Mouse (Mus musculus): Measurements from ENCODE around the gene Fiz1.
A peak's percentile ranks its signal among the peaks of the same experiment; 100 is the strongest.

Gene Fiz1

DNA sequence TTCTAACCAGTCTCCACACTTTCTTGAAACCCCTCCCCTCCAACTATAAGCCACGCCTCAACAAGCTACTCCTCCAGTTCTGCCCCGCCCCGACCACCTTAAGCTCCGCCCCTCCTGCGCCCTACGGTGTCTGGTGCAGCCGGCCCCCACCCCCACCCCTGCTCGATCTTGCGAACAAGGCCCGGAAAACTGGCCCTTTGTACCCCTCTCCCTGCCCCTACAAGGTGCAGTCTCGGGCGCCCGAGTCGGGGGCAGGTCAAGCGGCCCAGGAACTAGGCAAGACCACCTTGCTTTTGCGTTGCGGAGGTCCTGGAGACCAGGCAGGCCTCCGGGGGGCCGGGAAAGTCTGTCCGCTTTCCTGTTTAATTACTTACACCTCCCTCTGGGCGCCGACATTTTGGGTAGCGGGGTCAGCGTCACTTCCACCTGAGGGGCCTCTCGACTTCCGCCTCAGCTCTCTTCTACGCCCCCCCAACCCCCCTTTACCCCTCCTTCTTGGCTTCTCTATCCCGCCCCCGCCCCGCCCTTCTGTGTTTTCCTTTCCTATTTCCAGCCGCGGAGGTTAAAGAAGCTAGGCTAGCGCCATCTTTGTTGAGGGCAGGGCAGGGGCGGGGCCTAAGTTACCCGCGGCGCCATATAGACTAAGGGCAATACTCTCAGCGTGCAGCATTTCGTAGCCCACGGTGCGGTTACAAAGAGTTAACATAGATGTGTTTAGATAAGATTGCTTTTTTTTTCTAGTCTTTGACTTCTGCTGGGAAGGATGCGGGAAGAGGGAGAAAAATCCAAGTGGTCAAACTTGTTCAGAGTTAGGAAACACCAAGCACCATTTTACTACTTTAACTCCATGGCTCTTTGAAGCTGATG, at the start of gene Fiz1, which contains the start of gene Zfp524:
Fiz1 (minus strand) TSS at position 447 of the 867 bp plus-strand sequence.
Zfp524 (plus strand) TSS at position 165 of the 867 bp plus-strand sequence.
- ATAC-seq (ENCODE audit: low TSS enrichment) = peak; percentile 62

DNA sequence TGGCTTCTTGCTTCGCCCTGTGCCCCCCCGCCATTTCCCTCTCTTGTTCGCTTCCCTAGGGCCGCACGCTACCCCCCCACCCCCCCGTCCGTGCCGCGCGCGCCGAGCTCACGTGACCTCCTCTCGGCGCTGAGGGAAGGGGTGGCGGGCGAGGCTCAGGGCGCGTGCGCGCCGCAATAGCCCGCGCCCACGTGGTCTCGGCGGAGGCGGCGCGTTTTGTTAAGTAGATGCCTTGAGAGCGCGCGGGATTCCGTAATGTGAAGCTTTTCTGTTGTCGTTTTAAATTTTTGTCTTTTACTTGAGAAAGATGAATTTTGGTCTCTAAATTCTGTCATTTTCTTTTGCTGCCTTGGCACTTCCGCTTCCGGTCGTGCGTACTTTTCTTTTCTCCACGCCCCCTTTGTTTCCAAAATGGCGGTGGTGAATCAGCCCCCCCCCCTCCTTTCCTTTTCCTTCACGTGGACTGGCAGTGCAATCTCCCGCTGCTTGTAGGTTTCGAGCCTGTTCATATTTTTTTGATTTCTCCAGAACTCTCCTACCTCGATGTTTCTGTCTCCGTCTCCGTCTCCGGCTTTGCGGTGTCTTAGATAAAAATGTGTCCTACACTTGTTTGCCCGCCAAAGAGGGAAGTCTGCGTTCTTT, 48.0 kb upstream of the Fiz1 start:
- peak; percentile 9; the same call in 1 of the 2 replicates for ATAC-seq (ENCODE audit: low TSS enrichment)

DNA sequence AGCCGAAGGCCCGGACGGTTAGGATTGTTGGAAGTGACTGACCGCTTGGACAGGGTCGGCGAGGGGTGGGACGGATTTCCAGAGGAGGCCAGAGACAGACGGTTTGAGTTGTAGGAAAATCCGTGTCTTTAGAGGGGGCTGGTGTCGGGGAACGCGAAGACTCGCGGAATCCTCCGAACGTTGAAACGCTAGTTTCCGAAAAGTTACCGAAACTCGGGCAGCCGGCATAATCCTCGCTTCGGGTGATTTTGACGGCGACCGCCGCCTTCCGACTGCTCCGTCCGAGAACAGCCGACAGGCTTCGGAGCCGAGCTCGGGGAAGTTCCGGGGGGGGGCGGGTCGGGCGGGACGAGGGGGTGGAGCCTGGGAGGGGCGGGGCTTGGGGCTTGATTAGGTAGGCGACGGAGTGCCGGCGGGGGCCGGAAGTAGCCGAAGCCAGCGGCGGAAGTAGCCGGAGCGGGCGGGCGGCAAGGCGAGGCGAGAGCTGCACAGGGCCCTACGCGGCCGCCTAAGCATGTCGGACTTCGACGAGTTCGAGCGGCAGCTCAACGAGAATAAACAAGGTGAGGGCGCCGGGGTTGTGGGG, 47.4 kb upstream of the Fiz1 start, which contains the start of gene U2af2:
U2af2 (plus strand) TSS at position 370 of the 586 bp plus-strand sequence.
- peak; percentile 40 for ATAC-seq (ENCODE audit: low TSS enrichment)

DNA sequence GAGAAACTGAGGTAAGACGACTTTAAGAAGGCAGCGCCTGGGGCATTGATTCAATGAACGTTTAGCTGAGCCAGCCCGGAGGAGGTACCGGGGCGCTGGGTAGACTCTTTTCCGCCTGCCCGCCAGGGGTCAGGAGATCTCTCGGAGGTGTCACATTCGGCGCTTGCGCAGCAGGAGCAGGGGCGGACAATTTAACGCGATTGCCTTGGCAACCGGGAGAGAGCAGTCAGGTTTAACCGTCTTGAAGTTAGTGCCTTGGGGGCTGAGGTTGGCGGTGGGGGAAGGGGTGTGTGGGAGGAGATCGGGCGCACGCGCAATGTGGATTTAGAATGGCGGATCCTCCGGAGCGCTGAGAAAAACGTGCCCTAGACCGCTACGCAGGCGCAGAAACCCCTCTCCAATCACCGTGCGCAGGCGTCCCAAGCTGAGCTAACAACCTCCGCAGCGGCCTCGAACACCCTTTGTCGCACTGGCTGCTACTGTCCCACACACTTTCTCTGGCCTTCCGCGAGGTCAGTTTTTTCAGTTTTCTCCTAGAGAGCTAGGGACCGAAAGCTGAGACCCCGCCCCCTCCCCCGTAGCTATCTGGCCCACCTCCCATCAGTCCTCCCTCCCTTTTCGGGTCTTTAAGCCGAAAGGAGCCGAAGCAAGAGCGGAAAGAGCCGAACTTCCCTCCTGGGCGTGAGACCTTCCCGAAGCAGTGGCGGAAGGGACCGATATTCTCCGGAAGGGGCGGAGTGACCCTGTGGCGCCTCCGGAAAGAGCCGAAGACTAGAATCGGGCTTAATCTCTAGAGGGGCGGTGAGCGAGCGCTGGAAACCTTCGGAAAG, 46.7 kb upstream of the Fiz1 start:
- peak; percentile 69 for ATAC-seq (ENCODE audit: low TSS enrichment)

DNA sequence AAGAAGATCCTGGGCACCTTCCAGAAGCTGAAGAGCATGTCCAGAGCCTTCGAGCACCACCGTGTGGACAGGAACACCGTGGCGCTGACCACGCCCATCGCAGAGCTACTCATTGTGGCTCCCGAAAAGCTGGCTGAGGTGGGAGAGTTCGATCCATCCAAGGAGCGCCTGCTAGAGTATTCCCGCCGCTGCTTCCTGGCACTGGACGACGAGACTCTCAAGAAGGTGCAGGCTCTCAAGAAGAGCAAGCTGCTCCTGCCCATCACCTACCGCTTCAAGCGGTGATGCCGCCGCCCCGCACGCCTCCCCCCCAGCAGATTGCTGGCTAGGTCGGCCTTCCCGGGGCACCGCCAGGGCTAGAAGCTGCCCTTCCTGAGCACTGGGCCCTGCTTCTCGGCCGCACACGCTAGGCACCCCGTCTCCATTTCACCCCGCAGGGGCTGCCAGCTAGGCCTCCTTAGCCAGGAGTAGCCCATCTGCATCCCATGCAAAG, 45.8 kb upstream of the Fiz1 start:
- ATAC-seq (ENCODE audit: low TSS enrichment) = peak; percentile 19; the same call in 1 of the 2 replicates

DNA sequence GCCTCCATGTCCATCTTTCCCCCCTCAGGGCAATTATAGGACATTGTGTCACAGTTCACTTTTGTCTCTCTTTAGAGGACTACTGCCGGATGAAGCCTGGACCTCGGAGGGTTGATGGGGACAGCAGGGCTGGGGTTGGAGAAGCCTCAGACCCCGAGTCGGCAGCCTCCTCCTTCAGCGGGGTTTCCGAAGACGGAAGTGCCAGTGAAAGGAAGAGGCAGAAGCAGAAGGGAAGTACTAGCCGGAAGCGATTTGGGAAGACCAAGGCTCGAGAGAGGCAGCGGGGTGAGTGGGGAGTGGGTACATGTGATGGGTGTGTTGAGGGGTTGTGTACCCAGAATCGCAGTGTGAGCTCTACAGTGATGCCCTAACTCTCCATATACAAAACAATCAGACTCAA, 44.9 kb upstream of the Fiz1 start:
- no peak for ATAC-seq (ENCODE audit: low TSS enrichment)

DNA sequence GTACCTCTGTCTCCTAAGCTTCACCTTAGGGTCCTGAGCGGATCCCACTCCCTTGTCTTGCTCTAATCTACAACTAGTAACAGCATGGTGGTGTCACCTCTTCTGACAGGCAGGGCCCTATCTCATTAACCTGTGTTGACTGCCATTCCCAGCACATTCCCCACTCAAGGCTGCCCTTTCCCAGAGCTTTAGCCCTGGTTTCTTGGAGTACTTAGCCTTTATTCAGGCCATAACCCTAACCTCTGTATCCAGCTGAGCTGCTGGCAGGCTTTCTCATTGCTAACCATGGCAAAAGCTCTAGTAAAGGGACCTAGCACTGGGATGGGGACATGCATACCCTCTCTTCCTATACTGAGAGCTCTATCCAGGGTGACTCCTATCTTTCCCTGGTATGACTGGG, 44.1 kb upstream of the Fiz1 start:
- no peak for ATAC-seq (ENCODE audit: low TSS enrichment)

DNA sequence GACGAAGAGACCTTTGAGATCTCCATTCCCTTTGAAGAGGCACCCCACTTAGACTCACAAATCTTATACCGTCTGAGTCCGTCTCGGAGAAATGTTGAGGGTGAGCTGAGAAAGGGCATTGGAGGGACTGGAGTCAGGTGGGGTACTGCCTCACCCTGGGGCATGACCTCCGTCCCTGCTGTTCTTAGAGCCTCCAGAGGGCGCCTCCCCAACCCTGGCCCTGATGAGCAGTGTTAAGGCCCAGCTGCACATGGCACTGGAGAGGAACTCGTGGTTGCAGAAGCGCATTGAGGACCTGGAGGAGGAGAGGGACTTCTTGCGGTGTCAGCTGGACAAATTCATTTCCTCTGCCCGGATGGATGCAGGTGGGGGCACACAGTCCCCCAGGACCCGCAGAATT, 43.3 kb upstream of the Fiz1 start:
- ATAC-seq (ENCODE audit: low TSS enrichment) = no peak

DNA sequence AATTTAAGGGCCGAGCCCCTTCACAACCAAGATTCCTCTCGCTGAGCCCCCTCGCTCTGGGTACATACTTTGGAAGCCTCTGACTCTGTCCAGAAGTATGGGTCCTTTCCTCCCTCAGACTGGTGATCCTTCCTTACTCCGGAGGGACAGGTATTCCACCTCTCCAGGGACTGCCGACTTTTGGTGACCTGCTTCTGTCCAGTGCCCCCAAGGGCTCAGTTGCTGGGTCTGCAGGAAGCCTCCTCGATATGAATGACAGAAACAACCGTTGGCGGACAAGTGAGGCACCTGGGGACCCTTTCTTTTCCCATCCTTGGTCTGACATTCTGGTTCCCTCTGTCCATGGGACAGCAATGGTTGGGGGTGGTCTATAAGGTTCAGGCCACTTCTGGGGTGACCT, 42.9 kb upstream of the Fiz1 start:
- ATAC-seq (ENCODE audit: low TSS enrichment) = no peak

DNA sequence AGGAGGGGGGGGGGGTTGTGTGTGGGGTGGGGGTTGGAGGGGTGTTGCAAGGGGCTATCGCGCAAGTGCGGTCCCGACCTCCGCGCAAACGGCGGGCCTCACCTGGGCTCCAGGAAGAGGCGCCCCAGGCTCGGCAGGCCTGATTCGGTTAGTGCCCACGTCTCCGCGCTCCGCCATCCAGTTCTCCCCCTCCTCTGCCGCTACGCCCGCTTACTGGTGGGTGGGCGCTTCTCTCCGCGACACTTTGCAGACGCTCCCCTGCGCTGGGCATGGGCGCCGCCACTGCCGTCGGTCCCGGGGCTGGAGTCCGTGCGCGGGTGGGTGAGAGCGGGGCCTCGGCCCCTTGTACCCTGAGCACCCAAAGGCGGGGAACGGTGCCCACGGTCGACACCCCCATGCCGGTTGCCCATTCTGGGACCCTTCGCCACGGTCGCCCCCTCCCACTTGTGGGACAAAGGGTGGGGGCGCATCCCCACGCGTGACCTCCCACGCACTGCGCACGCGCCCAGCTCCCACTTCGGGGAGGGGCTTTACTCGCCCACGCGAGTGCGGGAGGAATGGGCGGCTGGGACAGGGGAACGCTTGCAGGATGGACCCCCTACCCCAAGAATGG, 42.3 kb upstream of the Fiz1 start:
- ATAC-seq (ENCODE audit: low TSS enrichment) = no peak

DNA sequence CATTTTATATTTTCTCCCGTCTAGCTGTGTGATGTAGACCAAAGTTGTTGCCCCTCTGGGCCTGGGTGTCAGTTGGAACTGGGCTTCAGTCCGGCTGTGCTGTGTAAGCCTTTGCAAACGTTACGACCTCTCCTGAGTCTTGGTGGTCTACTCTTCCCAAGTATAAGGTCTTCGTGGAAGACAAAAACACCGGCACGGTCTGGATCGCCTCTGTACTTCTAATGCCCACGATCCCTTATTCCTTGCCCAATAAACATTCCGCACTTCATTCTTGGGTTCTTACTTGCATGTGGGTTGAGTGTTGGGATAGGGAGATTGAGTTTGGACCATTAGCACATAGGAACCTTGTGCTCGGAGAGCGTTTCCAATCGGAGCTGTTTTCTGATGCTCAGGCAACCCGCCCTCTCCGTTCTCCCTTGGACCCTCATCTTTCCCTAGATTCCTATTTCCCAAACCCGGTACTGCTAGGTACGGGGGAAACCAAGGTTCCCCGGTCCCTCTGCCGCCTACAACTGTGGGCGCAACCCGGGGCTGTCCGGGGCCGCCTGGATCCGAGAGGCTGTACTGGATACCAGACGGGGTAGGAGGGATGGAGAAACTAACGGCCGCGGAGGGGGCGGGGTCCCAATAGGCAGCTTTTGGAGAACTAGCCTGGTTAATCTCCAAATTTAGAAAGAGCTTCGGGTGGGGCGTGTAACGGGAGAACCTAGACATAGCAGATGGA, 39.1 kb upstream of the Fiz1 start:
- no peak for ATAC-seq (ENCODE audit: low TSS enrichment)

DNA sequence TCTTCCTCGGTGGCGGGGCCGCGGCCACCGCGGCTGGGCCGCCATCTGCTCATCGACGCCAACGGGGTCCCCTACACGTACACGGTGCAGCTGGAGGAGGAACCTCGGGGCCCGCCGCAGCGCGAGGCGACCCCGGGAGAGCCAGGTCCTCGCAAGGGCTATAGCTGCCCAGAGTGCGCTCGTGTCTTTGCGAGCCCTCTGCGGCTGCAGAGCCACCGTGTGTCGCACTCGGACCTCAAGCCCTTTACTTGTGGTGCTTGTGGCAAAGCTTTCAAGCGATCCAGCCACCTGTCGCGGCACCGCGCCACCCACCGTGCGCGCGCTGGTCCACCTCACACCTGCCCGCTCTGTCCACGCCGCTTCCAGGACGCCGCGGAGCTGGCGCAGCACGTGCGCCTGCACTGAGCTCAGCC, 38.4 kb upstream of the Fiz1 start:
- no peak for ATAC-seq (ENCODE audit: low TSS enrichment)

DNA sequence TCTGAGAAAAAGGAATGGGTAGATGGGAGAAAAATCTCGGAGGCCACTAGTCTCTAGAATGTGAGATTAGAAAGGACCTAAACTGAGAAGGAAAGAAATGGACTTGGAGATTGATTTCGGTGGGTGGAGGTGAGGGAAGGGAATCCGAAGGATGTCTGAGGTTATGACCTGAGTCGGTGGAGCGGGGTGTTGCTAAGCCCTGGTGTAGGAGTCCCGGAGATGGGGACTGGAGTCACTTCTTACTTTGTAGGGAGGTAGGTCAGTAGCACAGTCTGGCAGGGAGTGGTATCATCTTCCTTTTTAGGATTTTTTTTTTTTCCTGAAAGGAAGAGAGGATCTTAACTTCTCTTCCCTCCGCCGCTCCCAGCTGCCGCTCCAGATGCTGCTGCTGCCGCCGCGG, 37.9 kb upstream of the Fiz1 start:
- no peak for ATAC-seq (ENCODE audit: low TSS enrichment)

DNA sequence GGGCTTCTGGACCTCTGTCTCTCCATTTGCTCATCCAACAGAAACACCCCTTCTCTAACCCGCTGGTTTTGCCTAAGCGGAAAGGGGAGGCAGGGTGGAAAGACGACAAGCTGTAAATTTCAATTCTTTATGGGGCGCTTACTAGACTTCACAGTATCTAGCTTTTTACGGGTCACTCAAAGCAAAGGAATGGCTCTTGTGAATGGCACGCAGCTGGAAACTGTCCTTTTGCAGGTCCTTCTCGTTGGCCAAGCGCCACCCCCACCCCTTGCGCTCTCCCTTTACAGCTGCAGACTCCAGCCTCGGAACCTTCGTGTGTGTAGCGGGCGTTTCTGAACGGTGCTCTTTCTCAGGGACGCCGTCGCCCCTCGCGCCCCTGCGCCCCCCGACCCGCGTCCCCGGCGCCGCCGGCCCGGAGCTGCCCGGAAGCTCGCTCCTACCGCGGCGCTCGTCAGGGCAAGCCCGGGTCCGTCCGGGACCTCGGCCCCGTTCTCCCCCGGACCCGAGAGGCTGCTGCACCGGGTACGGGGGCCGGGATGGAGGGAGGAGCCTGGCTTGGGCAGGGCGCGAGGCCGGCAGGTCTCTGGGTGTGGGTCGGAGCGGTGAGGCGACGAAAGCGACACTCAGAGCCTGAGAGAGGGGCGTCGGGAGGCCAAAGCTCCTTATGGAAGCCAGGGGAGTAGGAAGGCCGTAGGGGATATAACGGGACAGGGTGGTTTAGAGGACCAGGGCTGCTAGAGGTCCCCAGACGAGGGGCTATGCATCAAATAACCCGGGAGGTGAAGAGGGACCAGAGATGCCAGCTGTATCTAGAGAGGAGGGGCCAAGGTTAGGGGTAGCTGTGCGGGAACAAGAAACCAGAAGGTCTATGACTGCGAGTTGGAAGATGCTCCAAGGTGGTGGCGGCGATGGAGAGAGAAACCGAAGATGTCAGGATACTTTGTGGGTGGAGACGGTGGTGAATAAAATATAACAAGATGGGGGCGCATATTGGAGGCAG, 37.0 kb upstream of the Fiz1 start, which contains the start of gene Zfp580:
Zfp580 (plus strand) TSS at position 346 of the 1,000 bp plus-strand sequence.
- ATAC-seq (ENCODE audit: low TSS enrichment) = peak; percentile 60

DNA sequence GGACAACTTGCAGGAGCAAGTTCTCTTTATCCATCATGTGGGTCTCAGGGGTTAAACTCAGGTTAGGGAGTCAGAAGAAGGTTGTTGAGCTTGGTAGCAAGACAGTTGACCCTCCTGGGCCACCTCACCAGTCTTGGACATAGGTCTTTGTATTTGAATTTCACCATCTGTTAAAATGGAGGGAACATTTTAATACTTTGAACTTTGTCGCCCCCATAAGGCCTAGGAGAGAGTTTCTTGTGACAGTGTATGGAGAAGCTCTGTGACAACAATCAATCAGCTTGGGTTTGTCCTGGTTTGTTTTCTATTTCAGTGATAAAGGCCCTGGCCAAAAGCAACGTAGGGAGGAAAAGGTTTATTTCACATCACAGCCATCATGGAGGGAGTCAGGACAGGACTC, 32.8 kb upstream of the Fiz1 start:
- ATAC-seq (ENCODE audit: low TSS enrichment) = no peak

DNA sequence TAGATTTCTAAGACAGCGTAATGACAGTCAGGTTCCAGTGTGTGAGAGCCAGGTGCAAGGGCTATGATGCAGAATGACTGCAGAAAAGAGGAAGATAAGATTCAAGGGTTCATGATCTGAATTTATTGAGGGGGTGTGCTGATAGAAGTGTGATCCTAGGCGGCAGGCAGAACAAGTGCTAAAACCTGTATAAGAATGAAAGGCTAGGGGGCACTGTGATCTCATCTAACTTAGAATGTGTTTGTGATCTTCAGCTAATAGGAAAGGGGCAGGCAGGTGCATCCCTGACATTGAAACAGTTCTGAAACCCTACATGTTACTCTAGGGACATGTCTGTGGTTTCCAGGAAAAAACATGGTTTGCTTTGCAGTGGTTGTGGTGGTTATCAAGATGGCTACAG, 31.6 kb upstream of the Fiz1 start:
- ATAC-seq (ENCODE audit: low TSS enrichment) = no peak

DNA sequence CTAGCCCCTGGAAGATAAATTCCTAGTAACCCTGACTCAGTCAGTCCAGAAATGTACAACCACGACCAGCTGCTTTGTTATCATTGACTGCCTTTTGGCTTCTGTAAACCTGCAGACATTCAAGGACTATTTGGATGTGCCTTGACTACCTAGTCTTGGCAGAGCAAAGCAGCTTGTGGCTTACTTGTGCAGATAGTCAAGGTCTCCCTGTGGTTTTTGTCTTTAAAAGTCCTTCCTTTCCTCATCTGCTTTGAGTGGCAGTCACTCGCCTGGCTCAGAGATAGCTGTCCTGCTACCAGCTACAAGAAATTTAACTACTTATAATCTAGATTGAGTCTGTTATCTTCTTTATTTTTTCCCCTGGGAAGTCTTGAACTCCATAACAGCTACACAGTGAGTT, 30.5 kb upstream of the Fiz1 start:
- no peak for ATAC-seq (ENCODE audit: low TSS enrichment)

DNA sequence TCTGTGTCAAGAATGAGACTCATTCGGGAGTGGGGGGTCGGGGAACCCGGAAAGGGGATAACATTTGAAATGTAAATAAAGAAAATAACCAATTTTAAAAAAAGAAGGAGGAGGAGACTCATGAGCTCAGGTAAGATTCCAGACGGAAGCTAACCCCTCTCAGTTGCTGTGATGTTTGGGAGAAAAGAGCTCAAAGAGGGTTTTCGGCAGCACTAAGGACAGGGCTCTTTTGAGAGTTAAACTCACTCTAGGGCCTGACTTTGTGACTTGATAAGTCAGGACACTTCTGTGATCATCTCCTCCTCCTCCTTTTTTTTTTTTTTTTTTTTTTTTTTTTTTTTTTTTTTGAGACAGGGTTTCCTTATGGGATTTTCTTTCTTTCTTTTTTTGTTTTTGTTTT, 24.4 kb upstream of the Fiz1 start:
- ATAC-seq (ENCODE audit: low TSS enrichment) = no peak

DNA sequence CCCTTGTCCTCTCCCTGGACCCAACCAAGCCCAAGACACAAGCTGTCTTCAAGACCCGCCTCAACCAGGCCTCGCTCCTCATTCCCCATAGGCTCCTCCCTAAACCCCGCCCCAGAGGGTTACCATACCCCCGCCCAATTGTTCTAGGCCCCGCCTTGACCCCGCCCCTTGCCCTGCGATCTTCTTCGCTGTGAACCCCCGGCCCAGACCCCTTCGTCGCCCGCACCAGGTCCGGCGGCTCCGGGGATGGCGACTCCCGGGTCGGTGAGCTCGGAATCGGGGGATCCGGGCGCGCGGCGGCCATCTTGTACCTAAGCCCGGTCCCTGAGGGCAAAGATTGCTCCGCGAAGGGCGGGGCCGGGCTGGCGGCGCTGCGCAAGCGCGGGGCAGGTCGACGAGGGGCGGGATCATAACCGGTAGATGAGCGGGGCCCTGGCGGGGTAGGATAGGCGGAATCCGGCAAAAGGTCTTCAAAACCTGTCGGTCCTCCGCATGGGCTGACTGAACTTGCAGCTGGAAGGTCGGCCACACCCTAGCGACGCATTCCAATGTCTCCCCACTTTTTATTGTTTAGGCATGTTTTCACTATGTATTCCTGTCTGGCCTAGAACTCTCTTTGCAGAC, 23.7 kb upstream of the Fiz1 start, which contains the start of gene Zfp784:
Zfp784 (minus strand) TSS at position 338 of the 624 bp plus-strand sequence.
- ATAC-seq (ENCODE audit: low TSS enrichment) = peak; percentile 97
